Mouse (Mus musculus) bone marrow macrophage, adult 2 months (primary cell): ENCODE results near the gene Gm45233.

Experiments
- CTCF ChIP-seq: IDR thresholded peaks from 2 replicates; pipeline ENCODE4 v1.5.1; 2012; ENCODE audit warnings: low read depth, mild to moderate bottlenecking, low read length, moderate library complexity
- POLR2A ChIP-seq: IDR thresholded peaks from 2 replicates; pipeline ENCODE4 v1.6.1; 2012; ENCODE audit warnings: mild to moderate bottlenecking, low read depth, low read length, borderline replicate concordance

DNA sequence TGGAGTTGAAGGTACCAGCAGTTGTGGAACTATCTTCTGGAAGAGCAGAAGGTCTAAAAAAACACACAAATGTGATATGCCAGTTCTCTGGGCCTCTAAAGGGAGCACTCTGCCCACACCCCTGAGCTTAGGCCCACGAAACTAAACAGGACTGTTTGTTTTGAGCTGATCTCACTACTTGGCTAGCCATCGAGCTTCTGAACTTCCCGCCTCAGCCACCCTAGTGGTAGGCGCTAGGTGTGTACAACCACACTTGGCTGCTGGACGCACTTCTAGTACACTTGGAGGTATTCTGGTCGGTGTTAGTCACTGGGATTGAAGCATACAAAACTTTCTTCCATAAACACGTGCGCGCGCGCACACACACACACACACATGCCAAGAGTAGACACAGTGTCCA, 7.8 kb downstream of the Gm45233 start:
- TF ChIP-seq POLR2A (no peak), CTCF (no peak)
